Mouse (Mus musculus) midbrain, postnatal 0 days (tissue): Measurements from ENCODE around the gene Reps2. TPM values are rescaled to one million over a fixed set of nuclear protein-coding genes. Genes with fewer than 3 reads are reported as not detected.

Experiments used
- ATAC-seq: fragments of 200-750 bp; cut with Nextera tagmentation; 2 replicates; pipeline ENCODE4 v1.8.0; 2017; ENCODE audit warnings: moderate number of reproducible peaks, mild to moderate bottlenecking, moderate TSS enrichment, moderate library complexity; ENCODE audit not compliant: low FRiP score
- DNase-seq: peaks from one replicate; pipeline ENCODE4 v3.0.0-alpha.2; 2015; ENCODE audit warnings: low spot score
- H3K27ac ChIP-seq: fragments of 300-500 bp; sonication (generic); 2 replicates; pipeline ENCODE4 v1.5.1; 2014; ENCODE audit warnings: low read depth, mild to moderate bottlenecking, low read length, mixed read lengths
- H3K27me3 ChIP-seq: fragments of 300-500 bp; sonication (generic); 2 replicates; pipeline ENCODE4 v1.6.1; 2014; ENCODE audit warnings: low read length, control low read depth, mixed read lengths; ENCODE audit not compliant: insufficient read depth
- H3K36me3 ChIP-seq: fragments of 300-500 bp; sonication (generic); 2 replicates; pipeline ENCODE4 v1.6.1; 2014; ENCODE audit warnings: low read length, control low read depth, mixed read lengths; ENCODE audit not compliant: insufficient read depth
- H3K4me1 ChIP-seq: fragments of 300-500 bp; sonication (generic); 2 replicates; pipeline ENCODE4 v1.6.1; 2014; ENCODE audit warnings: mild to moderate bottlenecking, control low read depth, antibody characterized with exemption, low read length, mixed read lengths; ENCODE audit not compliant: insufficient read depth
- H3K4me2 ChIP-seq: fragments of 300-500 bp; sonication (generic); 2 replicates; pipeline ENCODE4 v1.6.1; 2014; ENCODE audit warnings: low read depth, mild to moderate bottlenecking, low read length, mixed read lengths; ENCODE audit not compliant: poor library complexity, severe bottlenecking
- H3K4me3 ChIP-seq: fragments of 300-500 bp; sonication (generic); 2 replicates; pipeline ENCODE4 v1.5.1; 2014; ENCODE audit warnings: low read depth, mild to moderate bottlenecking, low read length, moderate library complexity
- H3K9ac ChIP-seq: fragments of 300-500 bp; sonication (generic); replicated peaks from 2 replicates; pipeline ENCODE4 v1.6.1; 2014; ENCODE audit warnings: mild to moderate bottlenecking, low read length, moderate library complexity, mixed read lengths; ENCODE audit not compliant: poor library complexity, severe bottlenecking
- H3K9me3 ChIP-seq: fragments of 300-500 bp; sonication (generic); 2 replicates; pipeline ENCODE4 v1.6.1; 2016; ENCODE audit warnings: low read length, control low read depth
- CTCF ChIP-seq: IDR thresholded peaks from 2 replicates; pipeline ENCODE4 v1.5.1; 2016; ENCODE audit warnings: antibody characterized with exemption, mild to moderate bottlenecking
- WGBS: fragments of 180-500 bp; shearing (Covaris S2); extraction: QIAGEN DNeasy Blood & Tissue Kit; methylation state at CpG from one replicate; pipeline ENCODE4 v1.1.7; 2014; 5-methylcytosine and 5-hydroxymethylcytosine counted together
- polyA plus RNA-seq: library from polyadenylated mRNA; unstranded; fragments of >200 nt; fragmentation: Nextera tagmentation; extraction: Ambion mirVana; gene quantifications from 2 replicates; pipeline ENCODE4 v1.2.1, GENCODE M21; 2015
- total RNA-seq: library from RNA; depleted of rRNA; stranded (reverse); fragments of >200 nt; gene quantifications from 2 replicates; pipeline ENCODE4 v1.2.3, GENCODE M21; 2014

Reps2 gene
- total and polyA plus RNA-seq, 2 experiments from 2014 or later, result 3.0 to 16.5 TPM

DNA sequence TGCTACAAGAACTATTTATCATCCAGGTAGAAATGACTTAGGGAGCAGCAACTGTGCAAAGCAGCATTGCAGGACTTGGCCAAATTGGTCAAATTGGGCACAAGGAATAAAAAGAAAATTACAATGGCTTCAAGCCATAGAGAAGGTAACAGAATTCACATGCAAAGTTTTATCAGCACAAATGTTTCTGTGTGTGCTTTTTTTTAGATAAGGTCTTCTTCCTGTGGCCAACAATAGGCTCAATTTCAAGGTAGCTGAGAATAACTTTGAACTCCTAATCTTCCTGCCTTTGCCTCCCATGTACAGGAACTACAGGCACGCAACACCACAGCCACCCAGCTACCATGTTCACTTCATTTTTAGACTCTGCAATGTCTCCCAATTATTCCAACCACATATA, 16.7 kb upstream of the Reps2 start:
- TF ChIP-seq CTCF, result no peak
- Histone ChIP-seq H3K36me3 (no peaks in the 10 kb centered on the region), H3K27me3 (no peaks in the 10 kb centered on the region), H3K4me2 (no peak overlapping the region), H3K27ac (no peak overlapping the region), H3K4me3 (no peak overlapping the region), H3K9ac (no peak overlapping the region), H3K9me3 (no peaks in the 10 kb centered on the region), H3K4me1 (no peaks in the 10 kb centered on the region)
- WGBS, result 86% methylated on average over 1 of the region's 1 CpGs
- DNase-seq, result no peak
- no peak for ATAC-seq

DNA sequence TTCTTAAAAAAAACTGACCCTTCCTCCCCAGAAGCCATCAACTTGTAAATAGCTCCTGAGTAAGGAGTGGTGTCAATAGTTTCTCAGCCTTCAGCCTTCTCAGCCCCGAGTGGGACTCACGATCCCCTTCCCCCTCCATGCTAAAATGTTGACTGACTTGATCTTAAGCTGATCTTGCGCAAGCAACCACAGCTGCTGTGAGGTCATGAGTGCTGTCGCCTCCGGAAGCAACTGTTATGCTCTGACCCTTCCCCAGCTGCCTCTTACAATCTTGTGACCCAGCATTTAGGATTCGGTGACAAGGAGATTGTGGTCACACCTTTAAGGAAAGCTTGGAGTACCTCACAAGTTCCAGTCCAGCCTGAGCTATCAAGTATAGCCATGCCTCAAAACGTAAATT, 10.1 kb upstream of the Reps2 start:
- ATAC-seq, result no peak
- TF ChIP-seq CTCF, result no peak

DNA sequence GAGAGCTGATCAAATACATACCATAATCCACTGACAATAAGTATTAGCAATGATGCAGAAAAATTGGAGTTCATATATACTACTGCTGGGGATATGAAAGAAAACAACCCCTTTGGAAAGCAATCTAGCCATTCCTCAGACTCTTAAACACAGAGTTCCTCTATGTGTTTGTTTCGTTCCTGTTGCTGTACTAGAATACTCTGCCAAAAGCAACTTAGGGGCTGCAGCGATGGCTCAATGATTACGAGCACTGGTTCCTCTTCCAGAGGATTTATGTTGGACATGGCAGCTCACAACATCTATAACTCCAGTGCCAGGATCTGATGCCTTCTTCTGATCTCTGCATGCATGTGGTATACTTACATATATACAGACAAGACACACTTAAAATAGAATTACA, 9.0 kb upstream of the Reps2 start:
- Histone ChIP-seq H3K9me3 (no peaks in the 10 kb centered on the region), H3K27me3 (no peaks in the 10 kb centered on the region; the same call in 1 of the 2 replicates), H3K4me3 (no peak overlapping the region), H3K9ac (no peak overlapping the region), H3K4me1 (no peaks in the 10 kb centered on the region), H3K36me3 (no peaks in the 10 kb centered on the region), H3K4me2 (no peak overlapping the region), H3K27ac (no peak overlapping the region)
- WGBS, result 94% methylated on average over 3 of the region's 3 CpGs
- ATAC-seq, result no peak
- TF ChIP-seq CTCF, result no peak
- no peak for DNase-seq

More for the DNA sequence above, 10.1 kb upstream of the Reps2 start:
- no peaks in the 10 kb centered on the region for H3K9me3 ChIP-seq
- no peak overlapping the region for H3K4me2 ChIP-seq
- no peaks in the 10 kb centered on the region for H3K36me3 ChIP-seq
- no peak overlapping the region for H3K4me3 ChIP-seq
- WGBS, result 94% methylated on average over 7 of the region's 7 CpGs
- no peak for DNase-seq
- no peak overlapping the region for H3K27ac ChIP-seq
- no peaks in the 10 kb centered on the region for H3K27me3 ChIP-seq
- H3K9ac ChIP-seq, result no peak overlapping the region
- no peaks in the 10 kb centered on the region for H3K4me1 ChIP-seq

DNA sequence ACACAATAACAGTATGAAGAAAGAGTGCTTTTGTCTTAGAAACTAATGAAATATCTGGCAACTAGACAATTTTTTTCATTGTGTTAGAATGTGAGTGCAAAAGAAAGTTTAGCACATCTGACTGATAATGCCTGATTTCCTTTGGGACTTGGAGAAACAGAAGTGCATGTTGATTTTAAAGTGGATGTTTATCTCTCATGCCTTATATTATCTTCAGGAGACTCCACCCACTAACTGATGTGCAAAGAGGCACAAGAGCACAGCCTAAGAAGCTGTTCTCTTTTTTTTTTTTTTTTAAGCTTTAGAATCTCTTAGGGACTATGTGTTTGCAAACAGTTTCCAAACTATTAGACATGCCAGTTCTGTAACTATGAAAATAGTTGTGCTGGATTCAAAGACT, 7.7 kb upstream of the Reps2 start:
- TF ChIP-seq CTCF, result no peak
- Histone ChIP-seq H3K9me3 (no peaks in the 10 kb centered on the region), H3K4me1 (no peaks in the 10 kb centered on the region), H3K4me2 (no peak overlapping the region), H3K27ac (no peak overlapping the region), H3K36me3 (no peaks in the 10 kb centered on the region), H3K27me3 (no peaks in the 10 kb centered on the region; the same call in 1 of the 2 replicates), H3K4me3 (no peak overlapping the region), H3K9ac (no peak overlapping the region)
- DNase-seq (no peak), ATAC-seq (no peak)

DNA sequence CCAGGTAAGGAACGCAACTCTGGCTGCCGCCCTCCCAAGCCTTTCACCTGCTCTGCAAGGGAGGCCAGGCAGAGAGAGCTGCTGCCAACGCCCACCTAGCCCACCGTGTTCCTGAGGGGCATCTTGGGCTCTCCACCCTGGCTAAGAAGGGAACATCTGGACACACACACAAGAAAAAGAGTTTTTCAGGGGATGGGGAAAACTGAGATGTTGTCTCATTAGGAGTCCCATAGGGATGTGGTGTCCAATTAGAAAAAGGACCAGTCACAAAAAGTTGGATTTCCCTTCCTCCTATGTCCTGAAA, 292 bp upstream of the Reps2 start:
- H3K36me3 ChIP-seq, result no peaks in the 10 kb centered on the region
- H3K4me3 ChIP-seq, result peak overlapping the region; percentile 60
- DNase-seq (no peak), ATAC-seq (no peak)
- TF ChIP-seq CTCF, result no peak
- H3K4me1 ChIP-seq, result no peaks in the 10 kb centered on the region
- no peaks in the 10 kb centered on the region; the same call in 1 of the 2 replicates for H3K27me3 ChIP-seq
- no peaks in the 10 kb centered on the region for H3K9me3 ChIP-seq
- WGBS, result 39% methylated on average over 4 of the region's 4 CpGs
- H3K9ac ChIP-seq, result peak overlapping the region; percentile 56; the same call in 1 of the 2 replicates
- no peak overlapping the region for H3K27ac ChIP-seq
- H3K4me2 ChIP-seq, result peak overlapping the region; percentile 51

DNA sequence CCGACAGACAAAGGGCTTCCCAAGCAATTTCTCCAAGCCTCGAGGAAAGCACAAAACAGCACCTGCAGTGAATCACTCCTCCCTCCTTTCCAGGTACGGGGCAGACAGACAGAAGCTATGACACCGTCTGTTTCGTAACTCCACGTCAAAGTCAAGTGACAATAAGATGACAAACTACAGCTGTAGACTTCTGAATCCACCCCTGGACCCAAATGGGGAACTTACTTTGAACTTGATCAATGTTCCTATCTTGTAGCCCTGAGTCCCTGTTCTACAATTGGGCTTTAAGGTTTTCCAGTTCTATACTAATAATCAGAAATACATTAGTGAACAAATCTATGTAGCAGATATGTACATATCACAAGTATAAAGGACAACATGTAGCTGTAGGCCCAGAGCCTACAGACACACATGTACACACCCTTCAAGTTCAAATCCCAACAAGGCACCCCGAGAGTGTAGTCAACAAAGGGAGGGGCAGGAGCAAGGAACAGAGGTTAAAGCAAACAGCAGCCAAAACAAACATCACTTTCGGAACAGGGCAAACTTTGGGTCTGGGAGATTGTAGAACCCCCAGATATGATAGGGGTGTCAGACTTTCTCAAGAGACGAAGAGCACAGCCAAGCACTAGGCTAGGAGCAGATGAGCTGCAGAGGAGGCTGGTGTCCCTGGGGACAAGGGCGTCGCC, 903 bp downstream of the Reps2 start:
- Histone ChIP-seq H3K4me2 (peak overlapping the region; percentile 51), H3K36me3 (no peaks in the 10 kb centered on the region), H3K9me3 (no peaks in the 10 kb centered on the region), H3K27ac (no peak overlapping the region), H3K4me3 (peak overlapping the region; percentile 60), H3K27me3 (no peaks in the 10 kb centered on the region), H3K4me1 (no peaks in the 10 kb centered on the region), H3K9ac (peak overlapping the region; percentile 56; the same call in 1 of the 2 replicates)
- 37% methylated on average over 11 of the region's 11 CpGs for WGBS
- ATAC-seq, result no peak
- DNase-seq, result no peak
- TF ChIP-seq CTCF, result no peak
